Mouse (Mus musculus) kidney, embryonic 16.5 days (tissue): ENCODE measurements at regions not wholly inside any gene's neighbourhood (a gene's known extent, or its start where the extent isn't known, plus 50 kb on each side); places are given as distances from the start of the nearest gene placed in this dataset.

Experiments
- ATAC-seq: fragments of 200-750 bp; cut with Nextera tagmentation; 2 replicates; pipeline ENCODE4 v1.8.0; 2017; ENCODE audit warnings: moderate TSS enrichment; ENCODE audit not compliant: low FRiP score, low TSS enrichment
- H3K27ac ChIP-seq: fragments of 300-500 bp; sonication (generic); 2 replicates; pipeline ENCODE4 v1.5.1; 2014; ENCODE audit warnings: low read length
- H3K27me3 ChIP-seq: fragments of 300-500 bp; sonication (generic); 2 replicates; pipeline ENCODE4 v1.6.1; 2014; ENCODE audit warnings: low read length, control low read depth, mixed read lengths; ENCODE audit not compliant: insufficient read depth
- H3K36me3 ChIP-seq: fragments of 300-500 bp; sonication (generic); 2 replicates; pipeline ENCODE4 v1.6.1; 2014; ENCODE audit warnings: low read length, control low read depth, mixed read lengths; ENCODE audit not compliant: insufficient read depth
- H3K4me1 ChIP-seq: fragments of 300-500 bp; sonication (generic); 2 replicates; pipeline ENCODE4 v1.6.1; 2014; ENCODE audit warnings: low read length, control low read depth, mixed read lengths; ENCODE audit not compliant: insufficient read depth
- H3K4me2 ChIP-seq: fragments of 300-500 bp; sonication (generic); replicated peaks from 2 replicates; pipeline ENCODE4 v1.6.1; 2014; ENCODE audit warnings: low read depth, low read length
- H3K4me3 ChIP-seq: fragments of 300-500 bp; sonication (generic); 2 replicates; pipeline ENCODE4 v1.5.1; 2014; ENCODE audit warnings: mild to moderate bottlenecking, low read length
- H3K9ac ChIP-seq: fragments of 300-500 bp; sonication (generic); replicated peaks from 2 replicates; pipeline ENCODE4 v1.6.1; 2014; ENCODE audit warnings: low read length
- H3K9me3 ChIP-seq: fragments of 300-500 bp; sonication (generic); 2 replicates; pipeline ENCODE4 v1.6.1; 2016; ENCODE audit warnings: low read length, control low read depth
- WGBS: fragments of 180-500 bp; shearing (Covaris S2); extraction: QIAGEN DNeasy Blood & Tissue Kit; methylation state at CpG from one replicate; pipeline ENCODE4 v1.1.7; 2014; 5-methylcytosine and 5-hydroxymethylcytosine counted together

DNA sequence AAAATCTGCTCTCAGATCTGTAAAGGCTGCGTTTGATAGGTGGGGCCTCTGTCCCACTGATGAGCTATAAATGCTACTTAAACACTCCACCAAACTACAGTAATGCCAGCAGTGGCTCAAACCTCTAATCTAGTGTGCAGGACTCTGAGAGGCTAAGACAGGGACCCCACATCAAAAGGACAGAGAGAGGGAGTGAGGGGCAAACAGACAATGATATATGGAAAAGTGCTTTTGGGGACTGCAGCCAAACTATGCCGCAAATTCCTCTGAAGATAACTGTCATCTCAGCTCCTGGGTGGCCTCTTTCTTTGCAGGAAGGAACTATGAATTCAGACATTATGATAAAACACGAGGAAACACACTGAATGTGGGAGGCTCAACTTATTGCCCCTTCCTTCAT, 138.9 kb upstream of the Ddit4l start:
- H3K9me3 ChIP-seq, result no peaks in the 10 kb centered on the region
- no peak for ATAC-seq
- no peak overlapping the region for H3K9ac ChIP-seq
- no peak overlapping the region for H3K27ac ChIP-seq
- H3K36me3 ChIP-seq, result no peaks in the 10 kb centered on the region
- WGBS, result 51% methylated on average over 3 of the region's 3 CpGs
- H3K27me3 ChIP-seq, result no peaks in the 10 kb centered on the region
- no peak overlapping the region for H3K4me2 ChIP-seq
- H3K4me1 ChIP-seq, result no peaks in the 10 kb centered on the region
- no peak overlapping the region for H3K4me3 ChIP-seq

DNA sequence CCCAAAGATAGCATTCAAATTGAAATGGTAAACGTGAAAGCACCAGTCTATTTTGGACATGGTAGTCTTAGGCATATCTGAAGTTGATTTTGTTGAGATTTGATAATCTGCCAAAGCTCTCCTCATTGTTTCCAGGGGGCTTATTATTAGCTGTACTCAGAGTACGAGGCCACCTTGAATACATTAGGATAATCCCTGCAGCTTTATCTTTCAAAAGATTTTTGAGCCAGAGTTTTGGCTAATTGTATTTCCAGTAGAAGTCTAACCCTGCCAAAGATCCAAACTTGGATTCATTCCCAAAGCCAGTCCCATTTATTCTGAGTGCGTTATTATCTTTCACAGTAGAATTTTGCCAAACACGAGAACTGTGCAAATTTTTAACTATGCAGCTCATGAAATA, 138.4 kb upstream of the Ddit4l start:
- no peaks in the 10 kb centered on the region for H3K9me3 ChIP-seq
- H3K27ac ChIP-seq, result no peak overlapping the region

DNA sequence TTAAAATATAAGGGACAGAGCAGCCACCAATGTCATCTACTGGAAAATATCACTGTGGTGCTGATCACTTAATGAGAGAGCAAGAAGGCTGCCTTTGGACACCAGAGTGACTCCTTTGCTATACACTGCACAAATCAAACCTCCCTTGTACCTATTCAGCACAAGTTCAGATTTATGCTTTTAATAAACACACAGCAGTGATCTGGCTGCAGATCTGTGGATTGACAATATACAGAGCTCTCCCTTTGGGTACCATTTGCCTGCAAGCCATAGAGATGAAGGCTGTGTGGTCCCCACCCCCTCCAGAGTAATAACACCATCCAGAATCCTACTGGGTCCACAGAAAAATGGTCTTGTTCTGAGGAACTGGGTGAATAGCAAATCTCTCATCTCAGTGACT, 131.8 kb upstream of the Ddit4l start:
- Histone ChIP-seq H3K9me3 (no peaks in the 10 kb centered on the region), H3K4me3 (no peak overlapping the region), H3K4me1 (no peaks in the 10 kb centered on the region), H3K9ac (no peak overlapping the region), H3K4me2 (no peak overlapping the region), H3K36me3 (no peaks in the 10 kb centered on the region), H3K27ac (no peak overlapping the region), H3K27me3 (no peaks in the 10 kb centered on the region)
- no peak for ATAC-seq

More for the DNA sequence above, 138.4 kb upstream of the Ddit4l start:
- no peak overlapping the region for H3K4me2 ChIP-seq
- no peaks in the 10 kb centered on the region for H3K4me1 ChIP-seq
- H3K36me3 ChIP-seq, result no peaks in the 10 kb centered on the region
- no peak overlapping the region for H3K9ac ChIP-seq
- WGBS, result 52% methylated on average over 4 of the region's 4 CpGs
- ATAC-seq, result no peak
- no peaks in the 10 kb centered on the region for H3K27me3 ChIP-seq
- no peak overlapping the region for H3K4me3 ChIP-seq

DNA sequence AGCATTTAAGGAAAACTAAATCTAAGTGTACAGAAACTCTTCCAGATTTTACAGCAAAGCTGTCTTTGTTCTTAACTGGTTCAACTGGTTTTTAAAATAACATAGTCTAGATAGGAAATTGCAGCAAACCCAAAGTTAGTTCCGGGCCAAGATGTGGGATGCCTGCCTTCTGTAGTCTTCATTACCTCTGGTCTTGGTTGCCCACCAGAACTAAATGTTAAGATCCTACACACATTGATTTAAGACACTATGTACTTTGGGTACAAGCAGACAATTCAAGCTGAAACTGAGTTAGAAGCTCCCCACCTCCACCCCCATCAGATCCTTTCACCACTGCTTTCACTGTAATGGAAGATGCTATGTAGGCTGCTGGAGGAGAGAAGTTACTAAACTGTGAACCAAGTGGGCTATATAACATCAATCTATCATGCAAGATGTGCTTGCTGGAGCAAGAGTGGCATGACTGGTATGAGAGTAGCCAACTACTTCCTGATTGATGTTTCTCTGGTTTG, 129.8 kb upstream of the Ddit4l start:
- no peak for ATAC-seq
- Histone ChIP-seq H3K27ac (no peak overlapping the region), H3K9me3 (no peaks in the 10 kb centered on the region), H3K4me3 (no peak overlapping the region), H3K9ac (no peak overlapping the region), H3K27me3 (no peaks in the 10 kb centered on the region), H3K4me2 (no peak overlapping the region), H3K36me3 (no peaks in the 10 kb centered on the region), H3K4me1 (no peaks in the 10 kb centered on the region)
- WGBS, result 84% methylated on average over 1 of the region's 1 CpGs

DNA sequence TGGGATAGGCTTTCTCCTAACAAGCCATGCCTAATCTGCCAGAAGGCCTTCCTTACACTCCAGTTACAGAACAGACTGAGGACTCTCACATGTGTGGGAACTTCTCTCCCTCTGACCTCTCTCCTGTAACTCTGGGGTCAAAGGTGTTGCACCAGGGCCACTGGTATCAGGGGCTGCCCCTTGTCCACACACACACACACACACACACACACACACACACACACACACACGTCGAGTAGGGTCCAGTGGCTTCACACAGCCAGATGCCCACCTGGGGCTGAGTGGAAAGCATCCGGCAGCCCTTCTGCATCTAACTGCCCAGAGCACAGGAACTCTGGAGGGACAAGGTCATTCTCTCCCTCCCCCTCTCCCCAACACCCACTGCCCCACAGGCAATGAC, 123.1 kb upstream of the Ddit4l start:
- 84% methylated on average over 3 of the region's 3 CpGs for WGBS
- Histone ChIP-seq H3K27me3 (no peaks in the 10 kb centered on the region), H3K9me3 (no peaks in the 10 kb centered on the region), H3K4me1 (no peaks in the 10 kb centered on the region), H3K4me2 (no peak overlapping the region), H3K27ac (no peak overlapping the region), H3K4me3 (no peak overlapping the region), H3K36me3 (no peaks in the 10 kb centered on the region), H3K9ac (no peak overlapping the region)
- no peak for ATAC-seq

DNA sequence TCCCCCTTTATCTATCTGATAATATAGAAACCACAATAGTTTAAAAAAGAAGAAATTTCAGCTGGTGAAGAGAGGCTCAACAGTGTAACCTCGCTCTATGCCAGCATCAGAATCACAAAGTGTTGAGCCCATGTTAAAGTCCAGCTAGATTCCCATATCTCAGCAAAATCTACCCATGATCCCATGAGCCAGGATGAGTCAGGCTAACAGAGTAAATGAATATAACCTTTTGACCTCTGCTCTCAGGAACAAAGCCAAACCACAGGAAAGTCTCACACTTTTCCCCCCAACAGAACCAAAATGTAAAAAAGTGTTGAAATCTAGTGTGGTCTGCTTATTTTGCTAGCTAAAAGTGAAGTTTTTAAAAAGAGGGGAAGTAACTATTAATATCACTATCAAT, 110.1 kb upstream of the Ddit4l start:
- Histone ChIP-seq H3K36me3 (no peaks in the 10 kb centered on the region), H3K4me2 (no peak overlapping the region), H3K27me3 (no peaks in the 10 kb centered on the region), H3K9ac (no peak overlapping the region), H3K4me1 (no peaks in the 10 kb centered on the region), H3K4me3 (no peak overlapping the region), H3K27ac (no peak overlapping the region), H3K9me3 (no peaks in the 10 kb centered on the region)
- WGBS, result 84% methylated on average over 1 of the region's 1 CpGs
- ATAC-seq, result no peak

DNA sequence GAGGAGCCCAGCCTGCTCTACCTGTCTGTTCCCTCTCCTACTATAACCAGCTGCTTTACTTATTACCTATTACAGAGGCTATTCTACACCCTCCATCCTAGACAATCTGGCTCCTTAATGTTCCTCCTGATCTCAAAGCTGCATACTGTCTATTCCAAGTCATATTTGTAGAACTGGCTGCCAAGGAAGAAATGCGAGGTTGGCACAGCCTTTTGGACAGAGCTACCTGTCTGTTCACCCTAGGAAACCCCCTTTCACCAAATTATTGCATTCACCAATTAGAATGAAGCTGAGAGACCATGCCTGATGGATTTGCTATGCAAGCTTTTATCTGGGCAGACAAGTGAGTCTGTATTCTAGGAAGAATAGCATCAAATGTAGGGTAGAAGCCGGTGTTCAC, 109.0 kb upstream of the Ddit4l start:
- Histone ChIP-seq H3K9ac (no peak overlapping the region), H3K9me3 (no peaks in the 10 kb centered on the region), H3K27ac (no peak overlapping the region), H3K4me2 (no peak overlapping the region), H3K4me3 (no peak overlapping the region), H3K4me1 (no peaks in the 10 kb centered on the region), H3K27me3 (no peaks in the 10 kb centered on the region), H3K36me3 (no peaks in the 10 kb centered on the region)
- WGBS, result 81% methylated on average over 2 of the region's 2 CpGs
- ATAC-seq, result no peak

DNA sequence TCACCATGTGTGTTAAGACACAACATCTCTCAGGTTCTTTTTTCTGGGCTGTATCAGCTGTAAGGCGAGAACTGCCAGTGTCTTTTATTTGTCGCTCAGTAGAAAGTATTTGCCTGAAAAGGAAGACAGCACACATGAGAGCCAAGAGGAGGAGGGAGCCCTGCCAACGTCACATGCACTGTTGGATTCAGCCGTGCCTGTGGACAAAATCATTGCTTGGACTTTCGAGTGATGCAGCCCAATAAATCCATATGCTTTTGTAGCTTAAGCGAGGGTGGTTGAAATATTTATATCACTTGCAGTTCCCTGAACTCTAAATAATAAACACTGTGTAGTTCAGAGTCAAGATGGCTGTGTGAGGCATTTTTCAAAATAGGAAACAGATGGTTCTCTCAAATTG, 108.4 kb upstream of the Ddit4l start:
- no peak overlapping the region for H3K9ac ChIP-seq
- no peak overlapping the region for H3K27ac ChIP-seq
- H3K36me3 ChIP-seq, result no peaks in the 10 kb centered on the region
- no peaks in the 10 kb centered on the region for H3K4me1 ChIP-seq
- ATAC-seq, result no peak
- H3K4me2 ChIP-seq, result no peak overlapping the region
- no peak overlapping the region for H3K4me3 ChIP-seq
- no peaks in the 10 kb centered on the region for H3K9me3 ChIP-seq
- WGBS, result 49% methylated on average over 6 of the region's 6 CpGs
- H3K27me3 ChIP-seq, result no peaks in the 10 kb centered on the region

DNA sequence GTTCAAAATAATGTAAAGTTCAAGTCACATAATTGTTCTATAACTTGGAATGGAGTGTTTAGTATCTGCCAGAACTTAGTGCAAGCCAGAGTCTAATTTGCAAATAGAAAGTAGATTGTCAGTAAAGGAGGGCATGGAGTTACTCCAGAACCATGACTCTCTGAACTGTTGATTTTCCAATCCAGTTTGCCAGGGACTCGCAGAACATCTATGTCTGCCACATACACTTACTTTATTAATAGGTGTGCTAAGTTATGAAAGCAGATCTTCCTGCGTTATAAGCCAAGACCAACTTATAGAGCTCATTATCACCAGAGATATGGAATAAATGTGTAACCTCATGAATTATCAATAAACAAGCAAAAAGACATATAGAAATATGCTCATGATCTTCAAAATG, 107.2 kb upstream of the Ddit4l start:
- Histone ChIP-seq H3K4me2 (no peak overlapping the region), H3K9me3 (no peaks in the 10 kb centered on the region), H3K4me1 (no peaks in the 10 kb centered on the region), H3K36me3 (no peaks in the 10 kb centered on the region), H3K27ac (no peak overlapping the region), H3K9ac (no peak overlapping the region), H3K4me3 (no peak overlapping the region), H3K27me3 (no peaks in the 10 kb centered on the region)
- 99% methylated on average over 2 of the region's 2 CpGs for WGBS
- ATAC-seq, result no peak

DNA sequence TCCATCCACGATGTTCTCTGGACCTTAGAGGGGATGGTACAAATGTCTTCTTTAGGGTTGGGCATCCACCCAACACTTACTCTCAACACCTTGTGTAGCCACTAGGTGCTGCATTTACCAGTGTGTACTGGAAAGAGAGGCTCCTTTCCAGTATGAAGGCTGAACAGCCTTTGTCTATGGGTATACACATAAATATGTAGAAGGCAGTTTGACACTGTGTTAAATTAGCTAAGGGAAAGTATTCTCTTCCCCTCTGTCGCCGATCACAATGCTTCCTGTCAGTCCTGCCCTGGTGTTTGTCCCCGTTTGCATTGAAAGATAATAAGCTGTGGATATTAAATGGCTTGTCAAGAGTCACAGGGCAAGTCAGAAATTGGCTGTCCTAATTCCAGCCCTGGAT, 104.0 kb upstream of the Ddit4l start:
- Histone ChIP-seq H3K4me1 (no peaks in the 10 kb centered on the region), H3K4me2 (no peak overlapping the region), H3K9me3 (no peaks in the 10 kb centered on the region), H3K36me3 (no peaks in the 10 kb centered on the region), H3K4me3 (no peak overlapping the region), H3K9ac (no peak overlapping the region), H3K27me3 (no peaks in the 10 kb centered on the region), H3K27ac (no peak overlapping the region)
- peak; percentile 49; the same call in 1 of the 2 replicates for ATAC-seq
- WGBS, result 25% methylated on average over 4 of the region's 4 CpGs

DNA sequence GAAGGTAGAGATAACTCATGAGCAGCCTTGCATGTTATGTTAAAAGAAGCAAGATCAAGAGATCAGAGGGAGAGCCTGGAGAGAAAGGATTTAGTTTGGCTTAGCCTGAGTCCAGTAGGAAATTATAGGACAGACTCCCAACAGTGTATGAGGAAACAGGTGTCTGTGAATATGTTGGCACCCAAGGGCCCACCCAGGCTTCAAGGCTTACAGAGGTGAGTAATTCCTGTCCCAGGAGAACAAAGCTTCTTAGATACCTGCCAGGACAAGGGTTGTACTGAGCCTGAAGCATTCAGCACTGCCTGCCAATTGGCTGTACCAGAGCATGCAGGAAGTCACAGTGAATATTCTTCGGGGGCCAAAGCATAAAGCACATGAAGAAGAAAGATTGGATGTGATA, 101.2 kb upstream of the Ddit4l start:
- no peak overlapping the region for H3K4me3 ChIP-seq
- H3K4me2 ChIP-seq, result no peak overlapping the region
- no peaks in the 10 kb centered on the region for H3K4me1 ChIP-seq
- no peak overlapping the region for H3K9ac ChIP-seq
- ATAC-seq, result no peak
- WGBS, result 69% methylated on average over 1 of the region's 1 CpGs
- no peaks in the 10 kb centered on the region for H3K27me3 ChIP-seq
- no peak overlapping the region for H3K27ac ChIP-seq
- no peaks in the 10 kb centered on the region for H3K9me3 ChIP-seq
- no peaks in the 10 kb centered on the region for H3K36me3 ChIP-seq
